Mouse (Mus musculus) CH12.LX (cell line): Measurements from ENCODE around the gene Fzd2. TPM values are rescaled to one million over a fixed set of nuclear protein-coding genes. Genes with fewer than 3 reads are reported as not detected.

Source experiments
- DNase-seq: peaks from one replicate; pipeline ENCODE4 v3.0.0-alpha.2; 2013; ENCODE audit errors: extremely low read depth
- H3K27ac ChIP-seq: 2 replicates; pipeline ENCODE4 v1.5.1; 2012; ENCODE audit warnings: low read depth, mild to moderate bottlenecking, control low read depth, moderate library complexity; ENCODE audit not compliant: insufficient read depth
- H3K27me3 ChIP-seq: replicated peaks from 2 replicates; pipeline ENCODE3; 2012; ENCODE audit warnings: inconsistent platforms
- H3K36me3 ChIP-seq, 2 experiments: replicated peaks in 1 of 2; 2 replicates each; pipeline versions ENCODE3 to v1.6.1; 2012; ENCODE audit warnings: inconsistent platforms in 1 of 2, low read length in 1 of 2, mild to moderate bottlenecking in 1 of 2, mixed read lengths in 1 of 2, moderate library complexity in 1 of 2; ENCODE audit not compliant: control insufficient read depth in 1 of 2, insufficient read depth in 1 of 2
- H3K4me1 ChIP-seq, 2 experiments: 2 replicates each; pipeline ENCODE4 v1.6.1; 2012; ENCODE audit warnings: inconsistent platforms in 1 of 2, moderate library complexity in 1 of 2; ENCODE audit not compliant: insufficient read depth in 2 of 2, control insufficient read depth in 1 of 2
- H3K4me2 ChIP-seq: 2 replicates; pipeline ENCODE4 v1.6.1; 2012; ENCODE audit warnings: low read depth, mild to moderate bottlenecking, control low read depth; ENCODE audit not compliant: poor library complexity, insufficient read depth, severe bottlenecking
- H3K4me3 ChIP-seq, 3 experiments: fragments of 150-350 bp in 1 of 3; sonication (generic) in 1 of 3; replicated peaks in 1 of 3; 2 replicates each; pipeline versions ENCODE3 to v1.5.1; 2011 to 2012; ENCODE audit warnings: low read depth in 2 of 3, low read length in 2 of 3, mild to moderate bottlenecking in 2 of 3, moderate library complexity in 2 of 3, control low read depth in 1 of 3, improper control_type of control experiment in 1 of 3, inconsistent platforms in 1 of 3, mixed read lengths in 1 of 3; ENCODE audit not compliant: poor library complexity in 1 of 3
- H3K79me2 ChIP-seq: replicated peaks from 2 replicates; pipeline ENCODE4 v1.6.1; 2012; ENCODE audit warnings: mild to moderate bottlenecking, moderate library complexity; ENCODE audit not compliant: control insufficient read depth, poor library complexity, insufficient read depth, severe bottlenecking; ENCODE audit errors: extremely low read depth
- H3K9ac ChIP-seq: 2 replicates; pipeline ENCODE4 v1.6.1; 2012; ENCODE audit warnings: low read depth, mild to moderate bottlenecking, control low read depth, moderate library complexity; ENCODE audit not compliant: insufficient read depth
- H3K9me3 ChIP-seq: replicated peaks from 2 replicates; pipeline ENCODE3; 2012; ENCODE audit warnings: low read length, inconsistent platforms, mixed read lengths
- CHD2 ChIP-seq: IDR thresholded peaks from 2 replicates; pipeline ENCODE4 v1.6.1; 2011; ENCODE audit warnings: low read length, improper control_type of control experiment
- CTCF ChIP-seq, 2 experiments: IDR thresholded peaks in 1 of 2; conservative IDR thresholded peaks in 1 of 2; 2 replicates each; pipeline ENCODE4 v1.5.1; 2011 to 2012; ENCODE audit warnings: low read depth in 2 of 2, low read length in 2 of 2, improper control_type of control experiment in 1 of 2, inconsistent platforms in 1 of 2, mild to moderate bottlenecking in 1 of 2, moderate library complexity in 1 of 2
- HCFC1 ChIP-seq: IDR thresholded peaks from 2 replicates; pipeline ENCODE4 v1.6.1; 2012; ENCODE audit warnings: low read depth, mild to moderate bottlenecking, inconsistent platforms, low read length, improper control_type of control experiment
- IRF4 ChIP-seq: IDR thresholded peaks from 2 replicates; pipeline ENCODE4 v1.6.1; 2014; ENCODE audit warnings: low read depth, mild to moderate bottlenecking, inconsistent platforms, low read length, improper control_type of control experiment
- MAZ ChIP-seq: IDR thresholded peaks from 2 replicates; pipeline ENCODE4 v1.6.1; 2012; ENCODE audit warnings: low read depth, mild to moderate bottlenecking, inconsistent platforms, low read length, improper control_type of control experiment, moderate library complexity
- MEF2A ChIP-seq: IDR thresholded peaks from 2 replicates; pipeline ENCODE4 v1.6.1; 2014; ENCODE audit warnings: low read depth, mild to moderate bottlenecking, inconsistent platforms, low read length, improper control_type of control experiment, borderline replicate concordance
- MXI1 ChIP-seq: IDR thresholded peaks from 2 replicates; pipeline ENCODE4 v1.6.1; 2011; ENCODE audit warnings: mild to moderate bottlenecking, low read depth, low read length, improper control_type of control experiment
- MYC ChIP-seq: IDR thresholded peaks from 2 replicates; pipeline ENCODE4 v1.6.1; 2011; ENCODE audit warnings: low read depth, mild to moderate bottlenecking, improper control_type of control experiment, low read length
- TBP ChIP-seq: conservative IDR thresholded peaks from 2 replicates; pipeline ENCODE4 v1.6.1; 2011; ENCODE audit warnings: low read depth, low read length, improper control_type of control experiment
- USF2 ChIP-seq: conservative IDR thresholded peaks from 2 replicates; pipeline ENCODE4 v1.6.1; 2011; ENCODE audit warnings: low read depth, low read length, improper control_type of control experiment
- ZKSCAN1 ChIP-seq: IDR thresholded peaks from 2 replicates; pipeline ENCODE4 v1.6.1; 2012; ENCODE audit warnings: low read depth, inconsistent platforms, low read length, improper control_type of control experiment, borderline replicate concordance
- ZMIZ1 ChIP-seq: IDR thresholded peaks from 2 replicates; pipeline ENCODE4 v1.6.1; 2012; ENCODE audit warnings: low read depth, mild to moderate bottlenecking, inconsistent platforms, low read length, improper control_type of control experiment
- dilution Hi-C: fragments of 300-500 bp; cut with MboI; formaldehyde crosslinking; loops from 2 replicates; pipeline ENCODE4 v1.14.3; 2020; ENCODE audit warnings: low sequenced_read_pairs; ENCODE audit not compliant: extremely low pct_unique_long_range_greater_than_20kb, extremely low pct_ligation_motif_present
- in situ Hi-C: fragments of 300-500 bp; cut with MboI; formaldehyde crosslinking; loops from 3 replicates; pipeline ENCODE4 v1.14.3; 2019; ENCODE audit warnings: low sequenced_read_pairs, low pct_ligation_motif_present, low pct_unique_long_range_greater_than_20kb, mixed read lengths
- polyA plus RNA-seq: library from polyadenylated mRNA; unstranded; fragments of >175 nt; gene quantifications from 2 replicates; pipeline ENCODE4 v1.2.1, GENCODE M21; 2012; ENCODE audit warnings: low read depth; ENCODE audit not compliant: insufficient read length
- total RNA-seq, 2 experiments: library from RNA; depleted of rRNA; stranded (reverse); fragments of 300-350 nt in 1 of 2; fragments of >200 nt in 1 of 2; gene quantifications; 2 replicates each; pipeline ENCODE4 v1.2.3; 2012 to 2014

The Fzd2 gene
- total and polyA plus RNA-seq, 3 experiments: 0.13 to 0.35 (median 0.20) TPM

GRCm38 (mm10) chr11:102565741-102566140, 38.5 kb upstream of the Fzd2 start:
- Histone ChIP-seq H3K36me3 (no peaks in the 10 kb centered on the region), H3K4me2 (peak overlapping the region; percentile 37), H3K4me1 (peaks cover 4 to 16% of the 10 kb centered on the region in 2 experiments; a peak in 2 of 4 replicates), H3K79me2 (no peaks in the 10 kb centered on the region), H3K9ac (no peak overlapping the region), H3K27ac (no peak overlapping the region), H3K4me3 (no peak overlapping the region), H3K27me3 (peaks cover 2% of the 10 kb centered on the region), H3K9me3 (no peaks in the 10 kb centered on the region)
- in situ Hi-C loops: no loop called here
- dilution Hi-C loops: no loop called here
- no peak for DNase-seq
- TF ChIP-seq HCFC1 (no peak), TBP (no peak), MXI1 (no peak), USF2 (no peak), CHD2 (no peak), MEF2A (no peak)

GRCm38 (mm10) chr11:102566290-102566689, 37.9 kb upstream of the Fzd2 start:
- DNase-seq: no peak
- no peak for TF ChIP-seq MYC
- TF ChIP-seq IRF4: no peak
- no peak for TF ChIP-seq MXI1
- TF ChIP-seq ZMIZ1: no peak
- no peak for TF ChIP-seq ZKSCAN1
- peaks cover 2% of the 10 kb centered on the region for H3K27me3 ChIP-seq
- H3K36me3 ChIP-seq: no peaks in the 10 kb centered on the region
- no peaks in the 10 kb centered on the region for H3K9me3 ChIP-seq
- no peak overlapping the region for H3K27ac ChIP-seq
- H3K9ac ChIP-seq: no peak overlapping the region
- H3K4me3 ChIP-seq: no peak overlapping the region
- no peak overlapping the region for H3K4me2 ChIP-seq
- H3K4me1 ChIP-seq: peaks cover 4 to 16% of the 10 kb centered on the region in 2 experiments; a peak in 2 of 4 replicates
- dilution Hi-C loops: no loop called here
- H3K79me2 ChIP-seq: no peaks in the 10 kb centered on the region
- in situ Hi-C loops: no loop called here

DNA sequence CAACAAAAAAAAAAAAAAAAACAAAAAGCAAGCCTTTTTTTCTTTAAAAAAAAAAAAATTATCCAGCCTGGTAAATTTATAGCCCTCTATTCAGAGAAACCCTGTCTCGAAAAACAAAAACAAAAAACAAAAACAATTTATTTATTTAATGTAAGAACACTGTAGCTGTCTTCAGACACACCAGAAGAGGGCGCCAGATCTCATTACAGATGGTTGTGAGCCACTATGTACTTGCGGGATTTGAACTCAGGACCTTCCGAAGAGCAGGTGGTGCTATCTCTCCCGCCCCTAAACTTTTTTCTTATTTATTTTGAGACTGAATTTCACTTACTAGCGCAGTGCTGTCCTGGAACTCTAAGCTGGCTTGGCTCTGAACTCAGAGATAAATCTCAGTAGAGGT, 37.0 kb upstream of the Fzd2 start:
- no peaks in the 10 kb centered on the region for H3K36me3 ChIP-seq
- no peak overlapping the region for H3K4me3 ChIP-seq
- TF ChIP-seq CTCF (conservative IDR thresholded peaks at IDR 0.05 in 1 of 2, IDR thresholded peaks at IDR 0.05 in 1 of 2; ENCODE audit: low read depth in 2 of 2, low read length in 2 of 2) (peak in 1 of 2 experiments; percentile 27; a peak in 2 of 4 replicates), MAZ (no peak)
- no peak overlapping the region for H3K4me2 ChIP-seq
- DNase-seq: no peak
- H3K9me3 ChIP-seq: no peaks in the 10 kb centered on the region
- H3K27me3 ChIP-seq: peaks cover 2% of the 10 kb centered on the region
- no peaks in the 10 kb centered on the region for H3K79me2 ChIP-seq
- no peak overlapping the region for H3K9ac ChIP-seq
- H3K4me1 ChIP-seq: peaks cover 4 to 16% of the 10 kb centered on the region in 2 experiments; a peak in 2 of 4 replicates
- dilution Hi-C loops (no loop called here), in situ Hi-C loops (no loop called here)
- no peak overlapping the region for H3K27ac ChIP-seq
